Mouse (Mus musculus) neural tube, embryonic 11.5 days (tissue): ENCODE measurements at regions not wholly inside any gene's neighbourhood (a gene's known extent, or its start where the extent isn't known, plus 50 kb on each side); places are given as distances from the start of the nearest gene placed in this dataset.

Experiments used
- ATAC-seq: fragments of 200-750 bp; cut with Nextera tagmentation; 2 replicates; pipeline ENCODE4 v1.8.0; 2017; ENCODE audit warnings: moderate number of reproducible peaks, mild to moderate bottlenecking, moderate TSS enrichment, moderate library complexity; ENCODE audit not compliant: insufficient read depth, low FRiP score, low TSS enrichment
- DNase-seq: peaks from one replicate; pipeline ENCODE4 v3.0.0-alpha.2; 2015; ENCODE audit warnings: low spot score
- H3K27ac ChIP-seq: fragments of 300-500 bp; sonication (generic); 2 replicates; pipeline ENCODE4 v1.5.1; 2014; ENCODE audit warnings: low read depth, mild to moderate bottlenecking, low read length
- H3K27me3 ChIP-seq: fragments of 300-500 bp; sonication (generic); 2 replicates; pipeline ENCODE4 v1.6.1; 2014; ENCODE audit warnings: mild to moderate bottlenecking, low read length, mixed read lengths; ENCODE audit not compliant: control insufficient read depth, insufficient read depth
- H3K36me3 ChIP-seq: fragments of 300-500 bp; sonication (generic); 2 replicates; pipeline ENCODE4 v1.6.1; 2014; ENCODE audit warnings: mild to moderate bottlenecking, low read length, moderate library complexity, mixed read lengths; ENCODE audit not compliant: control insufficient read depth, insufficient read depth
- H3K4me1 ChIP-seq: fragments of 300-500 bp; sonication (generic); 2 replicates; pipeline ENCODE4 v1.6.1; 2014; ENCODE audit warnings: low read length, mixed read lengths; ENCODE audit not compliant: control insufficient read depth, insufficient read depth
- H3K4me2 ChIP-seq: fragments of 300-500 bp; sonication (generic); 2 replicates; pipeline ENCODE4 v1.6.1; 2014; ENCODE audit warnings: low read depth, mild to moderate bottlenecking, moderate library complexity
- H3K4me3 ChIP-seq: fragments of 300-500 bp; sonication (generic); 2 replicates; pipeline ENCODE4 v1.5.1; 2014; ENCODE audit warnings: low read depth, low read length
- H3K9ac ChIP-seq: fragments of 300-500 bp; sonication (generic); 2 replicates; pipeline ENCODE4 v1.6.1; 2014; ENCODE audit warnings: mild to moderate bottlenecking, low read length
- H3K9me3 ChIP-seq: fragments of 300-500 bp; sonication (generic); 2 replicates; pipeline ENCODE4 v1.6.1; 2016; ENCODE audit warnings: low read length; ENCODE audit not compliant: control insufficient read depth
- WGBS: fragments of 180-500 bp; shearing (Covaris S2); extraction: QIAGEN DNeasy Blood & Tissue Kit; methylation state at CpG from one replicate; pipeline ENCODE4 v1.1.7; 2014; 5-methylcytosine and 5-hydroxymethylcytosine counted together

DNA sequence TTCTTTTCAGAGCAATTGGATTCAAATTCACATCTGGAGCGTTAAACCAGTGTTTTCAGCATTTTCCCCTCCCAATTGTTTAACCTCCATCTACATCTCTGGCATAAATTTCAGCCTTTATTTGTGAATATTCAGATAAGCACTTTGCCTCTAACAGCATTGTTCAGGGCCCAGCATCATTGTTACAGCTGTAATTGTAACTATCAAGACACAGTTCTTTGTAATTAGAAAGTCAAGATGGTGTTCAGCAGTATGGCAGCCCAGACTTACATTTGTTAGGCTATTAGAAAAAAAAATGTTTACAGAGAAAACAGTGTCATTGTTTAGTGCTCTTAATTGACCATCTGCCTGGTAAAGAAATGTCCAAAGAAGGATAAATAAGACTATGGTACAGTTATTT lies 1042.6 kb downstream of the 5730522E02Rik start:
- H3K4me2 ChIP-seq = no peak overlapping the region
- DNase-seq (no peak), ATAC-seq (no peak)
- H3K9me3 ChIP-seq = no peaks in the 10 kb centered on the region
- no peaks in the 10 kb centered on the region for H3K36me3 ChIP-seq
- H3K4me1 ChIP-seq = no peaks in the 10 kb centered on the region
- no peaks in the 10 kb centered on the region for H3K27me3 ChIP-seq
- no peak overlapping the region for H3K27ac ChIP-seq
- WGBS = 89% methylated on average over 1 of the region's 1 CpGs
- no peak overlapping the region for H3K9ac ChIP-seq
- H3K4me3 ChIP-seq = no peak overlapping the region

DNA sequence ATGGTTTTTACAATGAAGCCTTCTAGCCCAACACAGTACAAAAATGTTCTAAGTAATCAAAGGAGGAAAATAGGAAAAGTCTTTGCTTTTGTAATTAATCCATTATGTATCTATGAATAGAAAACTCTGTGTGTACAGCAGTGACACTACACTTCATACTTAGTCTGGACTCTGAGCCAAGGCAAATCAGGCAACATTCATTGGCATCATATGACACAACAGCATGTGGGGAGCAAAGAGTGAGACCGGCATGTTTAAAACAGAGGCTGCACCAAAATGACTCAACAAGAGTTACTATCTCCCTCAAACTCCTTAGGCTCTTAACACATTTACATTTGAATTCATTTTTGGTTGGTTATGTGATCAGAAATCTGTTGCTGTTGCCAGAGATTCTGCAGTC lies 1039.5 kb downstream of the 5730522E02Rik start:
- no peak overlapping the region for H3K4me3 ChIP-seq
- no peak overlapping the region for H3K9ac ChIP-seq
- DNase-seq = no peak
- no peaks in the 10 kb centered on the region for H3K9me3 ChIP-seq
- no peak for ATAC-seq
- 94% methylated on average over 1 of the region's 1 CpGs for WGBS
- H3K27me3 ChIP-seq = no peaks in the 10 kb centered on the region
- no peak overlapping the region for H3K4me2 ChIP-seq
- H3K27ac ChIP-seq = no peak overlapping the region
- no peaks in the 10 kb centered on the region for H3K4me1 ChIP-seq
- no peaks in the 10 kb centered on the region for H3K36me3 ChIP-seq
